Mouse (Mus musculus) limb, embryonic 14.5 days (tissue): Measurements from ENCODE around the gene Prickle1. TPM values are rescaled to one million over a fixed set of nuclear protein-coding genes. Genes with fewer than 3 reads are reported as not detected.

Experiments used
- ATAC-seq: fragments of 200-750 bp; cut with Nextera tagmentation; 2 replicates; pipeline ENCODE4 v1.8.0; 2017; ENCODE audit warnings: low read depth, moderate number of reproducible peaks, moderate TSS enrichment; ENCODE audit not compliant: low FRiP score
- DNase-seq: peaks from one replicate; pipeline ENCODE4 v3.0.0-alpha.2; 2015; ENCODE audit warnings: low spot score
- H3K27ac ChIP-seq: fragments of 300-500 bp; sonication (generic); replicated peaks from 2 replicates; pipeline ENCODE4 v1.5.1; 2014; ENCODE audit warnings: low read depth, mild to moderate bottlenecking, low read length, moderate library complexity, mixed read lengths
- H3K27me3 ChIP-seq: fragments of 300-500 bp; sonication (generic); 2 replicates; pipeline ENCODE4 v1.6.1; 2014; ENCODE audit warnings: low read length, mixed read lengths; ENCODE audit not compliant: control insufficient read depth, insufficient read depth
- H3K36me3 ChIP-seq: fragments of 300-500 bp; sonication (generic); 2 replicates; pipeline ENCODE4 v1.6.1; 2014; ENCODE audit warnings: mild to moderate bottlenecking, low read length, moderate library complexity, mixed read lengths; ENCODE audit not compliant: control insufficient read depth, insufficient read depth
- H3K4me1 ChIP-seq: fragments of 300-500 bp; sonication (generic); 2 replicates; pipeline ENCODE4 v1.6.1; 2014; ENCODE audit warnings: antibody characterized with exemption, low read length, mixed read lengths; ENCODE audit not compliant: control insufficient read depth, insufficient read depth
- H3K4me2 ChIP-seq: fragments of 300-500 bp; sonication (generic); replicated peaks from 2 replicates; pipeline ENCODE4 v1.6.1; 2014; ENCODE audit warnings: low read depth, mild to moderate bottlenecking, low read length, moderate library complexity; ENCODE audit not compliant: severe bottlenecking
- H3K4me3 ChIP-seq: fragments of 300-500 bp; sonication (generic); replicated peaks from 2 replicates; pipeline ENCODE4 v1.5.1; 2014; ENCODE audit warnings: low read length
- H3K9ac ChIP-seq: fragments of 300-500 bp; sonication (generic); 2 replicates; pipeline ENCODE4 v1.6.1; 2014; ENCODE audit warnings: mild to moderate bottlenecking, low read depth, low read length, moderate library complexity; ENCODE audit not compliant: severe bottlenecking
- H3K9me3 ChIP-seq: fragments of 300-500 bp; sonication (generic); 2 replicates; pipeline ENCODE4 v1.6.1; 2016; ENCODE audit warnings: low read length; ENCODE audit not compliant: control insufficient read depth
- POLR2A ChIP-seq: fragments of 200-500 bp; IDR thresholded peaks from 2 replicates; pipeline ENCODE4 v1.8.0; 2012; ENCODE audit warnings: inconsistent platforms, mild to moderate bottlenecking, moderate library complexity, borderline replicate concordance; ENCODE audit not compliant: insufficient read depth, insufficient read length; ENCODE audit errors: extremely low read depth
- WGBS: fragments of 180-500 bp; shearing (Covaris S2); extraction: QIAGEN DNeasy Blood & Tissue Kit; methylation state at CpG from one replicate; pipeline ENCODE4 v1.1.7; 2014; 5-methylcytosine and 5-hydroxymethylcytosine counted together
- polyA plus RNA-seq, 2 experiments: library from polyadenylated mRNA; depleted of rRNA in 1 of 2; stranded (reverse) in 1 of 2; unstranded in 1 of 2; fragments of >200 nt; fragmentation: Nextera tagmentation in 1 of 2; extraction: Ambion mirVana in 1 of 2; gene quantifications; 2 replicates each; pipeline versions ENCODE4 v1.2.1 to v1.2.3; 2012 to 2014

Prickle1 gene
- polyA plus RNA-seq, 2 experiments, result 31.4 to 54.0 TPM

GRCm38 (mm10) chr15:93512437-93512836 is 83.3 kb downstream of the Prickle1 start:
- Histone ChIP-seq H3K9ac (no peak overlapping the region), H3K4me2 (no peak overlapping the region), H3K27me3 (no peaks in the 10 kb centered on the region), H3K27ac (no peak overlapping the region), H3K4me1 (peaks cover 34% of the 10 kb centered on the region), H3K9me3 (no peaks in the 10 kb centered on the region), H3K36me3 (peaks cover 41% of the 10 kb centered on the region), H3K4me3 (no peak overlapping the region)
- WGBS, result 28% methylated on average over 9 of the region's 9 CpGs
- no peak for ATAC-seq
- TF ChIP-seq POLR2A, result no peak
- no peak for DNase-seq

GRCm38 (mm10) chr15:93510690-93511336 is 84.9 kb downstream of the Prickle1 start:
- no peak overlapping the region for H3K9ac ChIP-seq
- DNase-seq (no peak), ATAC-seq (no peak)
- H3K4me1 ChIP-seq, result peaks cover 32% of the 10 kb centered on the region
- no peak overlapping the region for H3K4me3 ChIP-seq
- H3K27ac ChIP-seq, result no peak overlapping the region
- H3K27me3 ChIP-seq, result no peaks in the 10 kb centered on the region
- 21% methylated on average over 12 of the region's 12 CpGs for WGBS
- no peaks in the 10 kb centered on the region for H3K9me3 ChIP-seq
- no peak overlapping the region for H3K4me2 ChIP-seq
- TF ChIP-seq POLR2A, result no peak
- H3K36me3 ChIP-seq, result peaks cover 52% of the 10 kb centered on the region

GRCm38 (mm10) chr15:93504808-93505207 is 90.9 kb downstream of the Prickle1 start:
- Histone ChIP-seq H3K9ac (no peak overlapping the region), H3K9me3 (no peaks in the 10 kb centered on the region), H3K36me3 (peaks cover 90% of the 10 kb centered on the region), H3K4me1 (no peaks in the 10 kb centered on the region), H3K27ac (no peak overlapping the region), H3K4me2 (no peak overlapping the region), H3K27me3 (no peaks in the 10 kb centered on the region), H3K4me3 (no peak overlapping the region)
- no peak for TF ChIP-seq POLR2A
- DNase-seq (no peak), ATAC-seq (no peak)
- 93% methylated on average over 17 of the region's 17 CpGs for WGBS

- H3K27me3 ChIP-seq, result no peaks in the 10 kb centered on the region
- H3K27ac ChIP-seq, result no peak overlapping the region
- no peak overlapping the region for H3K4me2 ChIP-seq
- TF ChIP-seq POLR2A, result no peak
- peaks cover 95% of the 10 kb centered on the region for H3K36me3 ChIP-seq
- DNase-seq (no peak), ATAC-seq (no peak)
- no peaks in the 10 kb centered on the region for H3K4me1 ChIP-seq
- H3K9ac ChIP-seq, result no peak overlapping the region
- WGBS, result 93% methylated on average over 35 of the region's 35 CpGs
- no peak overlapping the region for H3K4me3 ChIP-seq
- no peaks in the 10 kb centered on the region for H3K9me3 ChIP-seq
These were observed 92.4 kb downstream of the Prickle1 start for GRCm38 (mm10) chr15:93503201-93503745.

- H3K36me3 ChIP-seq, result peaks cover 95% of the 10 kb centered on the region
- ATAC-seq, result no peak
- WGBS, result 90% methylated on average over 9 of the region's 9 CpGs
These were observed 93.0 kb downstream of the Prickle1 start for GRCm38 (mm10) chr15:93502703-93503102.

More at GRCm38 (mm10) chr15:93502703-93503102, 93.0 kb downstream of the Prickle1 start:
- no peak for TF ChIP-seq POLR2A
- H3K9me3 ChIP-seq, result no peaks in the 10 kb centered on the region
- H3K4me2 ChIP-seq, result no peak overlapping the region
- H3K27me3 ChIP-seq, result no peaks in the 10 kb centered on the region
- no peaks in the 10 kb centered on the region for H3K4me1 ChIP-seq
- no peak for DNase-seq
- no peak overlapping the region for H3K9ac ChIP-seq
- no peak overlapping the region for H3K27ac ChIP-seq
- no peak overlapping the region for H3K4me3 ChIP-seq
